Mouse (Mus musculus): ENCODE data around the gene Ggn. TPM values are rescaled to one million over a fixed set of nuclear protein-coding genes. Genes with fewer than 3 reads are reported as not detected.
"Not testable (repeated sequence)": the region's sequence is repeated elsewhere in the genome, so short reads cannot be mapped to it uniquely, and the experiment has no call there.

The Ggn gene
- total and polyA plus RNA-seq, 2 experiments = 0.18 TPM; not detected in 1

DNA sequence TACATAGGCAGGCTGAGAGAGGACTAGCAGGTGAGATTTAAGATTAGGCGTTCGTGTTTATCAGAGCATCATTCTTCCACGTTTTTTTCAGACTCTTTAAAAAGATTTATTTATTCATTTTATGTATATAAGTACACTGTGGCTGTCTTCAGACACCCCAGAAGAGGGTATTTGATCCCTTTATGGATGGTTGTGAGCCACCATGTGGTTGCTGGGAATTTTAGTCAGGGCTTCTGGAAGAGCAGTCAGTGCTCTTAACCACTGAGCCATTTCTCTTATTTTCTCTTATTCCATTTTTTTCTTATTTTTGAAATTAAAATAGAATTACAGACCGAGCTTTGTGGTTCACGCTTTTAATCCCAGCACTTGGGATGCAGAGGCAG is 10.8 kb downstream of the Ggn start:
- Histone ChIP-seq H3K9ac (ENCODE audit: low read depth, low read length) (no peak overlapping the region), H3K27ac (replicated peaks; ENCODE audit: insufficient read depth, low read depth, low read length) (no peak overlapping the region), H3K27me3 (ENCODE audit: control insufficient read depth, insufficient read depth, low read length) (no peaks in the 10 kb centered on the region), H3K4me1 (ENCODE audit: control insufficient read depth, insufficient read depth, low read length) (peaks cover 10% of the 10 kb centered on the region), H3K4me3 (ENCODE audit: insufficient read depth, low read depth, low read length) (no peak overlapping the region; the same call in 1 of the 2 replicates), H3K36me3 (ENCODE audit: control insufficient read depth, insufficient read depth, low read length) (peaks cover 7% of the 10 kb centered on the region; the same call in 1 of the 2 replicates), H3K79me2 (ENCODE audit: control insufficient read depth, insufficient read depth, low read length) (peaks cover 10% of the 10 kb centered on the region; the same call in 1 of the 2 replicates)
- TF ChIP-seq CTCF (IDR thresholded peaks at IDR 0.05; ENCODE audit: low read depth, low read length) (no peak), POLR2A (IDR thresholded peaks at IDR 0.05; ENCODE audit: extremely low read depth, insufficient read depth, low read length) (no peak)
- WGBS = 42% methylated on average over 5 of the region's 5 CpGs
- DNase-seq (ENCODE audit: extremely low read depth, low read depth, low spot score) = no peak

DNA sequence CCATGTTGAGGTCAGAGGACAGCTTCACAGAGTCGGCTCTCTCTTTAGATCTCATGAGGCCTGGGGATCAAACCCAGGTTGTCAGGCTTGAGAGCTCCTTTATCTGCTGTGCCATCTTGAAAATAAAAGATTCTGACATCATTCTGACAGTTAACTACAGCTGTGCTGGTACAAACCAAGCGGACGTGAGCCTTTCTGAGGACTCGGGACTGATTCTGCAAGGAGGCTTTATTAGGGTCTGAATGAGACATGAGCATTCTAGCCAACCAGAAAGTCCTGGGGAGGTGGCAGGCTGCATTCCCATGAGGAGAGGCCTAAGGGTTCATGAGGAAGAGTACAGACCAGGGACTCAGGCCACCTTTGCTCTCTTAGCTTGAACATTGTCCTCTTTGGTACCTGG is 11.3 kb downstream of the Ggn start:
- not testable (repeated sequence) for H3K36me3 ChIP-seq (ENCODE audit: control insufficient read depth, insufficient read depth, low read length); H3K4me3 ChIP-seq (ENCODE audit: insufficient read depth, low read depth, low read length); DNase-seq (ENCODE audit: extremely low read depth, low read depth, low spot score); H3K4me1 ChIP-seq (ENCODE audit: control insufficient read depth, insufficient read depth, low read length); H3K79me2 ChIP-seq (ENCODE audit: control insufficient read depth, insufficient read depth, low read length); H3K9ac ChIP-seq (ENCODE audit: low read depth, low read length); H3K27ac ChIP-seq (replicated peaks; ENCODE audit: insufficient read depth, low read depth, low read length); H3K27me3 ChIP-seq (ENCODE audit: control insufficient read depth, insufficient read depth, low read length)
- 91% methylated on average over 4 of the region's 4 CpGs for WGBS

DNA sequence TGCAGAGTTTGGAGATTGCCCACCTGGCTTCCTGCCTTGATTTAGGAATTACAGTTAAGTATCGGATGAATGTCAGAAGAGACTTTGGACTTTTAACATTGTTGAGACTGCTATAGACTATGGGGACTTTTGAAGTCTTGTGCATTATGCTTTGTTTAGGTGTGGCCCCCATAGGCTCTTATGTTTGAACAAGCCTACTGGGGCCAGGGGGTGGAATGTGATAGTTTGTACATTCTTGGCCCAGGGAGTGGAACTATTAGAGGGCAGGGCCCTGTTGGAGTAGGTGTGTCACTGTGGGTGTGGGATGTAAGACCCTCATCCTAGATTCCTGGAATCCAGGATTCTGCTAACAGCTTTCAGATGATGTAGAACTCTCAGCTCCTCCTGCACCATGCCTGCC is 24.2 kb downstream of the Ggn start:
- H3K36me3 ChIP-seq (ENCODE audit: control insufficient read depth, insufficient read depth, low read length); H3K79me2 ChIP-seq (ENCODE audit: control insufficient read depth, insufficient read depth, low read length); H3K9ac ChIP-seq (ENCODE audit: low read depth, low read length); H3K27me3 ChIP-seq (ENCODE audit: control insufficient read depth, insufficient read depth, low read length); H3K27ac ChIP-seq (replicated peaks; ENCODE audit: insufficient read depth, low read depth, low read length); DNase-seq (ENCODE audit: extremely low read depth, low read depth, low spot score); H3K4me1 ChIP-seq (ENCODE audit: control insufficient read depth, insufficient read depth, low read length); H3K4me3 ChIP-seq (ENCODE audit: insufficient read depth, low read depth, low read length): not testable (repeated sequence)
- WGBS = 81% methylated on average over 1 of the region's 1 CpGs

DNA sequence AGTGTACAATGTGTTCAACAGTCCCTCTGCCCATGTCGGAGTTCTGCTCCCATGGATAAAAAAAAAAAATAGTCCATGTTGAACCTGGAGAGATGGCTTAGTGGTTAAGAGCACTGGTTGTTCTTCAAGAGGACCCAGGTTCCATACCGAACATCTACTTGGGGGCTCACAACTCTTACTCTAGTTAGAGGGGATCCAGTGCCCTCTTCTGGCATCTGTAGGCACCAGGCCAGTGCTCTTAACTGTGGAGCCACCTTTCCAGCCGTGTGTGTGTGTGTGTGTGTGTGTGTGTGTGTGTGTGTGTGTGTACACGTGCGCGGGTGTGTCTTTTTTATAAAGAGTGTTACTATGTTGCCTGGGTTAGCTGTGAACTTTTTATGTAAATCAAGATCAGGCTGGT is 32.6 kb downstream of the Ggn start:
- no peaks in the 10 kb centered on the region for H3K79me2 ChIP-seq (ENCODE audit: control insufficient read depth, insufficient read depth, low read length)
- H3K4me3 ChIP-seq (ENCODE audit: insufficient read depth, low read depth, low read length) = no peak overlapping the region
- no peak overlapping the region for H3K27ac ChIP-seq (replicated peaks; ENCODE audit: insufficient read depth, low read depth, low read length)
- H3K36me3 ChIP-seq (ENCODE audit: control insufficient read depth, insufficient read depth, low read length) = no peaks in the 10 kb centered on the region
- no peak for DNase-seq (ENCODE audit: extremely low read depth, low read depth, low spot score)
- H3K27me3 ChIP-seq (ENCODE audit: control insufficient read depth, insufficient read depth, low read length) = no peaks in the 10 kb centered on the region
- no peak overlapping the region for H3K9ac ChIP-seq (ENCODE audit: low read depth, low read length)
- no peaks in the 10 kb centered on the region for H3K4me1 ChIP-seq (ENCODE audit: control insufficient read depth, insufficient read depth, low read length)
- TF ChIP-seq CTCF (IDR thresholded peaks at IDR 0.05; ENCODE audit: low read depth, low read length) (no peak), POLR2A (IDR thresholded peaks at IDR 0.05; ENCODE audit: extremely low read depth, insufficient read depth, low read length) (no peak)
- WGBS = 85% methylated on average over 6 of the region's 6 CpGs

DNA sequence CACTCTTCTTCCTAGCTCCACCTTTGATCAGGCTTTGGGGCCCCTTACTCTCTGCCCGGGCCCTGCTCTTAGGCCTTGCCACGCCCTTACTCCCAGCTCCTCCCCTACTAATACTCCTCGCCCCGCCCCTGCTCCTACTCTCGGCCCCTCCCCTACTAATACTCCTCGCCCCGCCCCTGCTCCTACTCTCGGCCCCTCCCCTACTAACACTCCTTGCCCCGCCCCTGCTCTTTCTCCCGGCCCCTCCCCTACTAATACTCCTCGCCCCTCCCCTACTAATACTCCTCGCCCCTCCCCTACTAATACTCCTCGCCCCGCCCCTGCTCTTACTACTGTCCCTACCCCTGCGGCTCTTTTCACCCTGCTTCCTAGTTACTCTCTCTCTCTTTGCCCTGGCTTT is 41.0 kb downstream of the Ggn start:
- H3K36me3 ChIP-seq (ENCODE audit: control insufficient read depth, insufficient read depth, low read length); DNase-seq (ENCODE audit: extremely low read depth, low read depth, low spot score); H3K9ac ChIP-seq (ENCODE audit: low read depth, low read length); H3K27ac ChIP-seq (replicated peaks; ENCODE audit: insufficient read depth, low read depth, low read length); H3K79me2 ChIP-seq (ENCODE audit: control insufficient read depth, insufficient read depth, low read length); H3K4me1 ChIP-seq (ENCODE audit: control insufficient read depth, insufficient read depth, low read length): not testable (repeated sequence)
- 38% methylated on average over 13 of the region's 15 CpGs for WGBS
- H3K27me3 ChIP-seq (ENCODE audit: control insufficient read depth, insufficient read depth, low read length) = peaks cover 10% of the 10 kb centered on the region; the same call in 1 of the 2 replicates
- H3K4me3 ChIP-seq (ENCODE audit: insufficient read depth, low read depth, low read length) = peak overlapping the region; percentile 23; the same call in 1 of the 2 replicates

DNA sequence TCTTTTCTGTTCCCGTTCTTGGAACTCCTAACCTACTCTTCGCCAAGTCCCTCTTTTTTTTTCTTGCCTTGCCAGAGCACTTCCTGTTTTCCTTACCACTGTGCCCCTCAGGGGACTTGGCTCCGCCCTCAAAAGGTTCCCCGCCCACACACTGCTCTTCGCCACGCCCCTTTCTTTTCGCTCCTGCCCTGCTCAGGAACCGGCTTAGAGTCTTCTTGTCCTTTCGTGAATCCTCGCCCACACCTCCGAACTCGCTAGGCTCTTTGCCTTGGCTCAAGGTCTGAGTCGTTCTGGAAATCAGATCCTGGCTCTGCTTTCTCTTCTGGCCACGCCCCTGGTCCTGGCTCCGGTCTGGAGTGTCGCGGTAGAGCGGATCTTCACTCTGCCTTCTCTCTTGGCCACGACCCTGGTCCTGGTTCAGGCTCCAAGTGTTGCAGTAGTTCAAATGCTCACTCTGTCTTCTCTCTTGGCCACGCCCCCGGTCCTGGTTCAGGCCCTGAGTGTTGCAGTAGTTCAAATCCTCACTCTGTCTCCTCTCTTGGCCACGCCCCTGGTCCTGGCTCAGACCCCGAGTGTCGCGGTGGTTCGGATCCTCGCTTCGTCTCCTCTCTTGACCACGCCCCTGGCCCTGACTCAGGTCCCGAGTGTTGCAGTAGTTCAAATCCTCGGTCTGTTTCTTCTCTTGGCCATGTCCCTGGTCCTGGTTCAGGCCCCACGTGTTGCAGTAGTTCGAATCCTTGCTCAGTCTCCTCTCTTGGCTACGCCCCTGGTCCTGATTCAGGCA is 41.6 kb downstream of the Ggn start:
- H3K36me3 ChIP-seq (ENCODE audit: control insufficient read depth, insufficient read depth, low read length) = no peaks in the 10 kb centered on the region
- H3K9ac ChIP-seq (ENCODE audit: low read depth, low read length) = 0 out of 2 replicates have a peak overlapping the region, but pooled peaks have one; percentile 7
- DNase-seq (ENCODE audit: extremely low read depth, low read depth, low spot score) = peak; percentile 38
- H3K4me3 ChIP-seq (ENCODE audit: insufficient read depth, low read depth, low read length) = peak overlapping the region; percentile 23
- 9% methylated on average over 34 of the region's 34 CpGs for WGBS
- peaks cover 10% of the 10 kb centered on the region; the same call in 1 of the 2 replicates for H3K27me3 ChIP-seq (ENCODE audit: control insufficient read depth, insufficient read depth, low read length)
- H3K79me2 ChIP-seq (ENCODE audit: control insufficient read depth, insufficient read depth, low read length) = no peaks in the 10 kb centered on the region
- TF ChIP-seq CTCF (IDR thresholded peaks at IDR 0.05; ENCODE audit: low read depth, low read length) (no peak), POLR2A (IDR thresholded peaks at IDR 0.05; ENCODE audit: extremely low read depth, insufficient read depth, low read length) (no peak)
- no peaks in the 10 kb centered on the region for H3K4me1 ChIP-seq (ENCODE audit: control insufficient read depth, insufficient read depth, low read length)
- H3K27ac ChIP-seq (replicated peaks; ENCODE audit: insufficient read depth, low read depth, low read length) = peak overlapping the region; percentile 3
